Mouse (Mus musculus): ENCODE measurements at regions not wholly inside any gene's neighbourhood (a gene's known extent, or its start where the extent isn't known, plus 50 kb on each side); places are given as distances from the start of the nearest gene placed in this dataset.

GRCm38 (mm10) chr15:38391860-38392259, 966.5 kb downstream of the 4930447A16Rik start:
- TF ChIP-seq CTCF (IDR thresholded peaks at IDR 0.05; ENCODE audit: control insufficient read depth, insufficient read depth, insufficient replicate concordance, low read depth, low read length) (no peak), POLR2A (IDR thresholded peaks at IDR 0.05; ENCODE audit: control insufficient read depth, low read depth, low read length) (no peak)
